Mouse (Mus musculus): ENCODE data around the gene Vrk3. TPM values are rescaled to one million over a fixed set of nuclear protein-coding genes. Genes with fewer than 3 reads are reported as not detected.

Gene Vrk3
- polyA plus RNA-seq, 1 experiment: 18.4 TPM

GRCm38 (mm10) chr7:44709881-44710280, 38.3 kb upstream of the Vrk3 start:
- no peaks in the 10 kb centered on the region for H3K4me1 ChIP-seq (ENCODE audit: control insufficient read depth)
- H3K36me3 ChIP-seq (ENCODE audit: control insufficient read depth): no peaks in the 10 kb centered on the region
- no peak for TF ChIP-seq GATA1 (IDR thresholded peaks at IDR 0.05; ENCODE audit: low read length)
- TF ChIP-seq TAL1 (IDR thresholded peaks at IDR 0.05; ENCODE audit: low read length): no peak
- peaks cover 3% of the 10 kb centered on the region for H3K27me3 ChIP-seq (ENCODE audit: control insufficient read depth)
- H3K9me3 ChIP-seq (ENCODE audit: control insufficient read depth, low read length): peaks cover 18% of the 10 kb centered on the region
- H3K4me3 ChIP-seq (replicated peaks): no peak overlapping the region

DNA sequence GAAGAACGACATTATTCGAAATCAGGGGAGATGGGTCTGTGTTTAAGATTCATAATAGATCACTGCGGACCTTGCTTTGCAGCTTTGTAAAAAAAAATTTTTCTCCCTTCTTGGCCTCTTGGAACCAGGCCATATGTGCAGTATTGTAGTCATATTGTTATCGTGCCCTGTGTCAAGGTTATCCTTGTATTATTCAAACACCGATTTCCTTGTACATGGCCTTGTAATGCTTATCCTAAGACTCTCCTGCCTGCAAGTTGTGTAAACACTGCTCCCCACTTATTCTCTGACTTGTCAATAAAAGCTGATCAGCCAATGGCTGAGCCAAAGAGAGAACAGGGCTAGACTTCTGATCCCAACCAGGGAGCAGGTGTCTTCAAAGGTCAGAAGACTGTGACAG, 26.2 kb upstream of the Vrk3 start:
- no peaks in the 10 kb centered on the region for H3K27me3 ChIP-seq (ENCODE audit: control insufficient read depth)
- TF ChIP-seq TAL1 (IDR thresholded peaks at IDR 0.05; ENCODE audit: low read length) (no peak), GATA1 (IDR thresholded peaks at IDR 0.05; ENCODE audit: low read length) (no peak)
- H3K36me3 ChIP-seq (ENCODE audit: control insufficient read depth): no peaks in the 10 kb centered on the region
- no peak overlapping the region for H3K4me3 ChIP-seq (replicated peaks)
- no peaks in the 10 kb centered on the region for H3K9me3 ChIP-seq (ENCODE audit: control insufficient read depth, low read length)
- no peaks in the 10 kb centered on the region for H3K4me1 ChIP-seq (ENCODE audit: control insufficient read depth)

GRCm38 (mm10) chr7:44724316-44724715, 23.9 kb upstream of the Vrk3 start:
- no peaks in the 10 kb centered on the region; the same call in 1 of the 2 replicates for H3K9me3 ChIP-seq (ENCODE audit: control insufficient read depth, low read length)
- no peak overlapping the region for H3K4me3 ChIP-seq (replicated peaks)
- no peaks in the 10 kb centered on the region for H3K27me3 ChIP-seq (ENCODE audit: control insufficient read depth)
- H3K36me3 ChIP-seq (ENCODE audit: control insufficient read depth): no peaks in the 10 kb centered on the region
- no peaks in the 10 kb centered on the region for H3K4me1 ChIP-seq (ENCODE audit: control insufficient read depth)
- TF ChIP-seq TAL1 (IDR thresholded peaks at IDR 0.05; ENCODE audit: low read length) (no peak), GATA1 (IDR thresholded peaks at IDR 0.05; ENCODE audit: low read length) (no peak)

DNA sequence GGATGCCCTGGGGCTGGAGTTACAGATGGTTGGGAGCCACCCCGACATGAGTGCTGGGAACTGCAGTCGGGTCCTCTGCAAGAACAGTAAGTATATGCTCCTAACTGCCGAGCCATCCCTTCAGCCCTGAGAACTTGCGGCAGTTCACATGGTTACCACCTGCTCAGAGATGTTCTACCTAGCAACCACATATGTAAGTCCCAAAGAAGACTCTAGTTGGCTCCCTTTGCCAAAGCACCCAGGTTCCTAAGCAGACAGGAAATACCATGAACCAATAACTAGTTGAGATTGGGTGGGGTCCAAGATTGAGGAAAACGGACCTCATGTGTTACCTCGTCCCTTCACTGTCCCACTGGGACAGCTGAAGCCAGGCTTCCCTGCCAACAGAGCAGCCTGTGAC, 21.9 kb upstream of the Vrk3 start:
- Histone ChIP-seq H3K36me3 (ENCODE audit: control insufficient read depth) (no peaks in the 10 kb centered on the region), H3K4me1 (ENCODE audit: control insufficient read depth) (no peaks in the 10 kb centered on the region), H3K9me3 (ENCODE audit: control insufficient read depth, low read length) (no peaks in the 10 kb centered on the region; the same call in 1 of the 2 replicates), H3K27me3 (ENCODE audit: control insufficient read depth) (no peaks in the 10 kb centered on the region), H3K4me3 (replicated peaks) (no peak overlapping the region)
- no peak for TF ChIP-seq GATA1 (IDR thresholded peaks at IDR 0.05; ENCODE audit: low read length)
- no peak for TF ChIP-seq TAL1 (IDR thresholded peaks at IDR 0.05; ENCODE audit: low read length)

DNA sequence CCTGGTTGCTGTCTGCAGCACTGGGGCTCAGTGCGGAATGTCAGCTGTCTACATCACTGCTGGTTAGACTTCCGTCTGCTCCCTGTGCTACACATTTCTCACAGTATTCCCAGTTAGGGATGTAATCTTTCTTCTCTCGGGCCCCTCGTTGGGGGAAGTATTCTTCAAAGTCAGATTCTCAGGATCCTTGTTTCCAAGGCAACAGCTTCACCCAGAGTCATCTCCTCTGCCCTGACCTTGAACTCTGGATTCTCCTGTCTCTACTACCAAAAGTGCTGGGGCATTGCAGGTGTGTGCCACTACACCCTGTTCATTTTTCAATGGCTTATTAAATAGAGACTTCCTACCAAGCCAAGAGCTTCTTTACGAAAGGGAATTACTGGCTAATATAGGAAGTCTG, 21.1 kb upstream of the Vrk3 start:
- no peak for TF ChIP-seq GATA1 (IDR thresholded peaks at IDR 0.05; ENCODE audit: low read length)
- TF ChIP-seq TAL1 (IDR thresholded peaks at IDR 0.05; ENCODE audit: low read length): no peak

GRCm38 (mm10) chr7:44728082-44728975, 19.9 kb upstream of the Vrk3 start:
- TF ChIP-seq GATA1 (IDR thresholded peaks at IDR 0.05; ENCODE audit: low read length): no peak
- TF ChIP-seq TAL1 (IDR thresholded peaks at IDR 0.05; ENCODE audit: low read length): no peak
- Histone ChIP-seq H3K4me1 (ENCODE audit: control insufficient read depth) (no peaks in the 10 kb centered on the region), H3K27me3 (ENCODE audit: control insufficient read depth) (no peaks in the 10 kb centered on the region), H3K9me3 (ENCODE audit: control insufficient read depth, low read length) (no peaks in the 10 kb centered on the region; the same call in 1 of the 2 replicates), H3K4me3 (replicated peaks) (no peak overlapping the region), H3K36me3 (ENCODE audit: control insufficient read depth) (peaks cover 7% of the 10 kb centered on the region)

More for the DNA sequence above, 21.1 kb upstream of the Vrk3 start:
- H3K27me3 ChIP-seq (ENCODE audit: control insufficient read depth): no peaks in the 10 kb centered on the region
- no peak overlapping the region for H3K4me3 ChIP-seq (replicated peaks)
- no peaks in the 10 kb centered on the region for H3K4me1 ChIP-seq (ENCODE audit: control insufficient read depth)
- no peaks in the 10 kb centered on the region; the same call in 1 of the 2 replicates for H3K9me3 ChIP-seq (ENCODE audit: control insufficient read depth, low read length)
- H3K36me3 ChIP-seq (ENCODE audit: control insufficient read depth): no peaks in the 10 kb centered on the region; the same call in 1 of the 2 replicates

DNA sequence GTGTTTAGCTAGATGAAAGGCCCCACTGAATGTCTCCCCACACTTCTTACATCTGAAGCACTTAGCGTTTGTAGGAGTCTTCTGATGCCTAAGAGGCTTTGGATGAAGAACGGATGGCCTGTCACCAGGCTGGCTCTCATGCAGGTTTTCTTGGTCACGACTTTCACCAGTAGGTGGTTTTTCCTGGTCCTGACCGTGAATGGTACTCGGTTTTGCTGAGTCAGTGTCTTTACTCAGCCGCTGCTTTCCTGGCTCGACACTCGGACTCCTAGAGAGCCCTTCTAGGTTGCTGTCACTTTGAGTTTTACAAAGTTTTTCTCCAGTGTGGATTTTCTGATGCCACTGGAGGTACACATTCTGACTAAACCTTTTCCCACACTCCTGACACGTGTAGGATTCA, 14.5 kb upstream of the Vrk3 start:
- no peaks in the 10 kb centered on the region for H3K4me1 ChIP-seq (ENCODE audit: control insufficient read depth)
- H3K9me3 ChIP-seq (ENCODE audit: control insufficient read depth, low read length): no peaks in the 10 kb centered on the region
- TF ChIP-seq GATA1 (IDR thresholded peaks at IDR 0.05; ENCODE audit: low read length) (no peak), TAL1 (IDR thresholded peaks at IDR 0.05; ENCODE audit: low read length) (no peak)
- no peak overlapping the region for H3K4me3 ChIP-seq (replicated peaks)
- no peaks in the 10 kb centered on the region for H3K27me3 ChIP-seq (ENCODE audit: control insufficient read depth)
- H3K36me3 ChIP-seq (ENCODE audit: control insufficient read depth): peaks cover 36% of the 10 kb centered on the region

DNA sequence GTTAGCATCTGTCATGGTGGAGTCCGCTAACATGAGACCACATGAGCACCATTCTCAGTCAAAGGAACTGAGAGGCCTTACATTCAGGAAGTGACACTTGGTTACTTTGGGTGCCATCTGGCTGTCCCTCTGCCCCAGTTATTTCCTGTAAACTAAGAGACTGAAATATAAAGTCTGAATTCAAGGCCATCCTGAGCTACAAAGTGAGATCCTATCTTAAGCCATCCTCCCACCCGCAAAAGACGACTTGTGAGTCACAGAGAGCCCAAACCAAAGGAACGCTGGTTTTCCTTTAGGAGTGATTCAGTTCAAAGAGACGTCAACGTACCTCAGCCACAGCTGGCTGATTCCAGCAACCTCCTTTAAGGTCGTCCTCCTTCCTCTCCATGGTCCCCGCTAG, 6.9 kb upstream of the Vrk3 start:
- peaks cover 18% of the 10 kb centered on the region for H3K4me1 ChIP-seq (ENCODE audit: control insufficient read depth)
- H3K27me3 ChIP-seq (ENCODE audit: control insufficient read depth): peaks cover 9% of the 10 kb centered on the region
- TF ChIP-seq TAL1 (IDR thresholded peaks at IDR 0.05; ENCODE audit: low read length): no peak
- TF ChIP-seq GATA1 (IDR thresholded peaks at IDR 0.05; ENCODE audit: low read length): no peak
- no peak overlapping the region for H3K4me3 ChIP-seq (replicated peaks)
- 0 out of 2 replicates have a peak, but pooled peaks cover 2% of the 10 kb centered on the region for H3K9me3 ChIP-seq (ENCODE audit: control insufficient read depth, low read length)
- H3K36me3 ChIP-seq (ENCODE audit: control insufficient read depth): peaks cover 27% of the 10 kb centered on the region

DNA sequence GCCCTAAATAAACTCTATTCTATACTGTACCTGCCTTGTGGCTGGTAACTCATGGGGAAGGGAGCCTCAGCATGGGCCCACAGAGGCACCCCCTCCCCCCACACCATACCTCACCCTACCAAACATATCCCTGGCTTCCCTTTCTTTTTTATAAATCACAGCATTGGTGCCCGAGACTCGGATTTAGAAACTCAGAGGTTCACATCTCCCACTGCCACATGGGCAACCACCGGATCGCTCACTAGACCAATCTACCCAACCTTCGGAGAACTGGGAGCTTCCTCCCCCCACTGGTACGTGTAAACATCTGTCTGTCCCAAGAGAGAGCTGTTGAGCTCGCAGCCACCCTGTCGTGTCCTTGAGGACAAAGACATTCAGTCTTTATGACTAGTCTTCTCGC, 3.9 kb upstream of the Vrk3 start:
- Histone ChIP-seq H3K9me3 (ENCODE audit: control insufficient read depth, low read length) (0 out of 2 replicates have a peak, but pooled peaks cover 2% of the 10 kb centered on the region), H3K27me3 (ENCODE audit: control insufficient read depth) (peaks cover 14% of the 10 kb centered on the region), H3K4me1 (ENCODE audit: control insufficient read depth) (peaks cover 40% of the 10 kb centered on the region), H3K36me3 (ENCODE audit: control insufficient read depth) (peaks cover 5% of the 10 kb centered on the region), H3K4me3 (replicated peaks) (no peak overlapping the region)
- TF ChIP-seq GATA1 (IDR thresholded peaks at IDR 0.05; ENCODE audit: low read length): no peak
- TF ChIP-seq TAL1 (IDR thresholded peaks at IDR 0.05; ENCODE audit: low read length): no peak

Measured in erythroblast, embryonic 14.5 days (primary cell).